Mouse (Mus musculus) CH12.LX (cell line): ENCODE data around the gene Uqcrc1. TPM values are rescaled to one million over a fixed set of nuclear protein-coding genes. Genes with fewer than 3 reads are reported as not detected.

Experiments used
- DNase-seq: peaks from one replicate; pipeline ENCODE4 v3.0.0-alpha.2; 2013; ENCODE audit errors: extremely low read depth
- H3K27ac ChIP-seq: 2 replicates; pipeline ENCODE4 v1.5.1; 2012; ENCODE audit warnings: low read depth, mild to moderate bottlenecking, control low read depth, moderate library complexity; ENCODE audit not compliant: insufficient read depth
- H3K27me3 ChIP-seq: replicated peaks from 2 replicates; pipeline ENCODE3; 2012; ENCODE audit warnings: inconsistent platforms
- H3K36me3 ChIP-seq, 2 experiments: replicated peaks in 1 of 2; 2 replicates each; pipeline versions ENCODE3 to v1.6.1; 2012; ENCODE audit warnings: inconsistent platforms in 1 of 2, low read length in 1 of 2, mild to moderate bottlenecking in 1 of 2, mixed read lengths in 1 of 2, moderate library complexity in 1 of 2; ENCODE audit not compliant: control insufficient read depth in 1 of 2, insufficient read depth in 1 of 2
- H3K4me1 ChIP-seq, 2 experiments: 2 replicates each; pipeline ENCODE4 v1.6.1; 2012; ENCODE audit warnings: inconsistent platforms in 1 of 2, moderate library complexity in 1 of 2; ENCODE audit not compliant: insufficient read depth in 2 of 2, control insufficient read depth in 1 of 2
- H3K4me2 ChIP-seq: 2 replicates; pipeline ENCODE4 v1.6.1; 2012; ENCODE audit warnings: low read depth, mild to moderate bottlenecking, control low read depth; ENCODE audit not compliant: poor library complexity, insufficient read depth, severe bottlenecking
- H3K4me3 ChIP-seq, 3 experiments: fragments of 150-350 bp in 1 of 3; sonication (generic) in 1 of 3; replicated peaks in 1 of 3; 2 replicates each; pipeline versions ENCODE3 to v1.5.1; 2011 to 2012; ENCODE audit warnings: low read depth in 2 of 3, low read length in 2 of 3, mild to moderate bottlenecking in 2 of 3, moderate library complexity in 2 of 3, control low read depth in 1 of 3, improper control_type of control experiment in 1 of 3, inconsistent platforms in 1 of 3, mixed read lengths in 1 of 3; ENCODE audit not compliant: poor library complexity in 1 of 3
- H3K79me2 ChIP-seq: replicated peaks from 2 replicates; pipeline ENCODE4 v1.6.1; 2012; ENCODE audit warnings: mild to moderate bottlenecking, moderate library complexity; ENCODE audit not compliant: control insufficient read depth, poor library complexity, insufficient read depth, severe bottlenecking; ENCODE audit errors: extremely low read depth
- H3K9ac ChIP-seq: 2 replicates; pipeline ENCODE4 v1.6.1; 2012; ENCODE audit warnings: low read depth, mild to moderate bottlenecking, control low read depth, moderate library complexity; ENCODE audit not compliant: insufficient read depth
- H3K9me3 ChIP-seq: replicated peaks from 2 replicates; pipeline ENCODE3; 2012; ENCODE audit warnings: low read length, inconsistent platforms, mixed read lengths
- CHD1 ChIP-seq: IDR thresholded peaks from 2 replicates; pipeline ENCODE4 v1.6.1; 2012; ENCODE audit warnings: low read depth, low read length, improper control_type of control experiment, inconsistent platforms
- E2F4 ChIP-seq: IDR thresholded peaks from 2 replicates; pipeline ENCODE4 v1.6.1; 2011; ENCODE audit warnings: low read depth, low read length, improper control_type of control experiment; ENCODE audit not compliant: insufficient replicate concordance
- ELF1 ChIP-seq: IDR thresholded peaks from 2 replicates; pipeline ENCODE4 v1.6.1; 2014; ENCODE audit warnings: low read depth, mild to moderate bottlenecking, inconsistent platforms, low read length, improper control_type of control experiment
- JUN ChIP-seq: IDR thresholded peaks from 2 replicates; pipeline ENCODE4 v1.6.1; 2011; ENCODE audit warnings: low read depth, mild to moderate bottlenecking, low read length, improper control_type of control experiment, moderate library complexity; ENCODE audit not compliant: insufficient read depth
- KAT2A ChIP-seq: IDR thresholded peaks from 2 replicates; pipeline ENCODE4 v1.6.1; 2012; ENCODE audit warnings: low read length, improper control_type of control experiment, inconsistent platforms; ENCODE audit not compliant: insufficient replicate concordance
- MAX ChIP-seq: IDR thresholded peaks from 2 replicates; pipeline ENCODE4 v1.6.1; 2011; ENCODE audit warnings: low read length, improper control_type of control experiment
- MEF2A ChIP-seq: IDR thresholded peaks from 2 replicates; pipeline ENCODE4 v1.6.1; 2014; ENCODE audit warnings: low read depth, mild to moderate bottlenecking, inconsistent platforms, low read length, improper control_type of control experiment, borderline replicate concordance
- MYC ChIP-seq: IDR thresholded peaks from 2 replicates; pipeline ENCODE4 v1.6.1; 2011; ENCODE audit warnings: low read depth, mild to moderate bottlenecking, improper control_type of control experiment, low read length
- NELFE ChIP-seq: IDR thresholded peaks from 2 replicates; pipeline ENCODE4 v1.6.1; 2011; ENCODE audit warnings: low read depth, low read length, improper control_type of control experiment
- POLR2A ChIP-seq: IDR thresholded peaks from 2 replicates; pipeline ENCODE4 v1.6.1; 2011; ENCODE audit warnings: low read depth, mild to moderate bottlenecking, improper control_type of control experiment, low read length
- POLR2AphosphoS2 ChIP-seq: IDR thresholded peaks from 2 replicates; pipeline ENCODE4 v1.6.1; 2011; ENCODE audit warnings: low read depth, low read length, improper control_type of control experiment
- SMC3 ChIP-seq: IDR thresholded peaks from 2 replicates; pipeline ENCODE4 v1.6.1; 2011; ENCODE audit warnings: low read depth, low read length, improper control_type of control experiment
- ZC3H11A ChIP-seq: IDR thresholded peaks from 2 replicates; pipeline ENCODE4 v1.6.1; 2012; ENCODE audit warnings: low read depth, mild to moderate bottlenecking, inconsistent platforms, low read length, improper control_type of control experiment
- ZKSCAN1 ChIP-seq: IDR thresholded peaks from 2 replicates; pipeline ENCODE4 v1.6.1; 2012; ENCODE audit warnings: low read depth, inconsistent platforms, low read length, improper control_type of control experiment, borderline replicate concordance
- ZNF384 ChIP-seq: IDR thresholded peaks from 2 replicates; pipeline ENCODE4 v1.6.1; 2012; ENCODE audit warnings: low read depth, low read length, improper control_type of control experiment, inconsistent platforms
- dilution Hi-C: fragments of 300-500 bp; cut with MboI; formaldehyde crosslinking; loops from 2 replicates; pipeline ENCODE4 v1.14.3; 2020; ENCODE audit warnings: low sequenced_read_pairs; ENCODE audit not compliant: extremely low pct_unique_long_range_greater_than_20kb, extremely low pct_ligation_motif_present
- in situ Hi-C: fragments of 300-500 bp; cut with MboI; formaldehyde crosslinking; loops from 3 replicates; pipeline ENCODE4 v1.14.3; 2019; ENCODE audit warnings: low sequenced_read_pairs, low pct_ligation_motif_present, low pct_unique_long_range_greater_than_20kb, mixed read lengths
- polyA plus RNA-seq: library from polyadenylated mRNA; unstranded; fragments of >175 nt; gene quantifications from 2 replicates; pipeline ENCODE4 v1.2.1, GENCODE M21; 2012; ENCODE audit warnings: low read depth; ENCODE audit not compliant: insufficient read length
- total RNA-seq, 2 experiments: library from RNA; depleted of rRNA; stranded (reverse); fragments of 300-350 nt in 1 of 2; fragments of >200 nt in 1 of 2; gene quantifications; 2 replicates each; pipeline ENCODE4 v1.2.3; 2012 to 2014

Uqcrc1 gene
- total and polyA plus RNA-seq, 3 experiments: 301 to 351 (median 326) TPM

DNA sequence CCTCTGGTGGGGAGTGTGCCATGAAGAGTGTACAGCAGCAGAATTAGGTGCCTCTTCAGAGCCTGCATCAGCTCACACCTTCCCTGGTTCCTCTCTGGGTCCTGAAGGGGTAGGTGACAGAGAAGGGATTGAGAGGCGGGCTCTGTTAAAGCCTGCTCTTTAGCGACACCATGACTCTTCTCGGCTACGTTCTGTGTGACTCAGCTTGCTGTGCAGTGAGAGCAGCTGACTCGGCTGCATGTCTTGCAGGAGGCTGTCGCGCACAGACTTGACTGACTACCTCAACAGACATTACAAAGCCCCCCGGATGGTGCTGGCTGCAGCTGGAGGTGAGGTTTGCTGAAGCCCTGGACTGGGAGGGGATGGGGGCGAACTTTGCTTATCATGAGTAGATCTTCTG lies 8.7 kb downstream of the Uqcrc1 start:
- TF ChIP-seq NELFE: no peak
- TF ChIP-seq ELF1: no peak
- no peak for TF ChIP-seq MYC
- no peak for TF ChIP-seq MAX
- no peak for TF ChIP-seq POLR2AphosphoS2
- no peak for TF ChIP-seq POLR2A
- in situ Hi-C loops (no loop called here), dilution Hi-C loops (no loop called here)
- H3K27ac ChIP-seq: no peak overlapping the region
- H3K36me3 ChIP-seq: peaks cover 85 to 92% of the 10 kb centered on the region in 2 experiments
- H3K4me2 ChIP-seq: no peak overlapping the region
- H3K79me2 ChIP-seq: no peaks in the 10 kb centered on the region; the same call in 1 of the 2 replicates
- H3K9me3 ChIP-seq: no peaks in the 10 kb centered on the region
- H3K4me3 ChIP-seq: no peak overlapping the region
- H3K4me1 ChIP-seq: no peaks in the 10 kb centered on the region
- no peaks in the 10 kb centered on the region for H3K27me3 ChIP-seq
- no peak for DNase-seq
- no peak overlapping the region for H3K9ac ChIP-seq

DNA sequence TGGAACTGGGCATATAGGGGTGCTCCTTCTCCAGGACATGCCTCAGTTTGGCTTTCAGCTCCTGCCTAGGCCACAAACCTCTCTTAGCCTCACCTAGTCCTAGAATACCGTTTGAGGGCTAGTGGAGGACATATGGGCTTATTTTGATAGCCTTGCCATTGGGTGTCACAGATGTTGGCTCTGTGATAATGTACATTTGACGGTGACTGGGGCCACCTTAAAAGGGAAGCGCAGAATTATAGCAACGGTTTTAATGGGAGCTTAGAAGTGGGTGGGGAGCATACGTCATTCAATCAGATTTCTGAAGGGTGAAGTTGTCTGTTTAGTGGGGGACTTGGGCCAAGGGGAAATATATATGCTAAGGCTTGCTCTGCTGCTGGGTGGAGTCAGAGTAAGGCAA lies 9.2 kb downstream of the Uqcrc1 start:
- H3K4me1 ChIP-seq: no peaks in the 10 kb centered on the region
- DNase-seq: no peak
- H3K9ac ChIP-seq: no peak overlapping the region
- dilution Hi-C loops: no loop called here
- no peak overlapping the region for H3K4me3 ChIP-seq
- no peaks in the 10 kb centered on the region; the same call in 1 of the 2 replicates for H3K79me2 ChIP-seq
- no peaks in the 10 kb centered on the region for H3K27me3 ChIP-seq
- H3K36me3 ChIP-seq: peaks cover 87 to 93% of the 10 kb centered on the region in 2 experiments
- H3K9me3 ChIP-seq: no peaks in the 10 kb centered on the region
- in situ Hi-C loops: no loop called here
- H3K4me2 ChIP-seq: no peak overlapping the region
- TF ChIP-seq MEF2A (no peak), ZKSCAN1 (no peak), CHD1 (no peak), JUN (no peak), E2F4 (no peak), ZC3H11A (no peak), POLR2A (no peak), SMC3 (no peak), ZNF384 (no peak), KAT2A (no peak)
- TF ChIP-seq, all 38 proteins: peak for 0
- no peak overlapping the region for H3K27ac ChIP-seq
